Mouse (Mus musculus) thymus, adult 2 months (tissue): ENCODE measurements around the gene Clcf1.

Source experiments
- CTCF ChIP-seq: fragments of 200-500 bp; IDR thresholded peaks from 2 replicates; pipeline ENCODE4 v1.5.1; 2012; ENCODE audit warnings: mild to moderate bottlenecking, control low read depth, low read length, moderate library complexity, borderline replicate concordance; ENCODE audit not compliant: control insufficient read depth, poor library complexity, insufficient read depth; ENCODE audit errors: extremely low read depth
- POLR2A ChIP-seq: fragments of 200-500 bp; IDR thresholded peaks from 2 replicates; pipeline ENCODE4 v1.6.1; 2012; ENCODE audit warnings: mild to moderate bottlenecking, low read length, control low read depth, moderate library complexity; ENCODE audit not compliant: control insufficient read depth, poor library complexity, insufficient read depth; ENCODE audit errors: extremely low read depth

GRCm38 (mm10) chr19:4170723-4171392 lies 43.2 kb upstream of the Clcf1 start:
- TF ChIP-seq POLR2A (no peak), CTCF (no peak)
